Comparison of ENCODE assay signal across 20 mouse cellular contexts in the genomic region with DNA sequence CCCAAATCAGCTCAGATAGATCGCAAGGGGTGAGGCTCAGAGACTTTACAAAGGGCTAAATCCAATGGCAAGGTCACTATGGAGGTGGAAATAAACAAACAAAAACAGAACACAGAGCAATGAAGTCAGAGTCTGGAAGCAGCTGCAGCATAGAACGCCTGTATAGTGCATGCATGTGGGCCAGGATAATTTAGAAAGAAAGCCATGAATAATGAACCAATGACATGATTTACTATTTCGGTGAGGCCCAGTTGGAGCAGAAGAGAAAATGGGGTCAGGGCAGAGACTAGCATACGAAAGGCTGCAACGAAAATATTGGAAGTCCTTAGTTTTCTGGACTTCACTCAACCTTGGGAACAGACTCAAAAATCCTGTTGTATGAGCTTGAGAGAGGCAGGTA.
"Had no signal": no experiment of that assay in that cellular context is flagged by ENCODE, and none has a peak within 500 bp of the region (broad histone marks: within the 10 kb centered on the region; RNA-seq: fewer than 3 reads in every experiment).

No protein-coding gene starts in this region.

- H3K4me1 ChIP-seq: liver, embryonic 15.5 days; lung, embryonic 15.5 days; megakaryocyte, embryonic 14.5 days; midbrain, embryonic 10.5 days; midbrain, embryonic 13.5 days; neural tube, embryonic 13.5 days had no signal

- H3K36me3 ChIP-seq: liver, embryonic 15.5 days; lung, embryonic 15.5 days; midbrain, embryonic 10.5 days; midbrain, embryonic 13.5 days; neural tube, embryonic 13.5 days had no signal

- H3K9ac ChIP-seq: liver, embryonic 15.5 days; lung, embryonic 15.5 days; midbrain, embryonic 13.5 days; neural tube, embryonic 13.5 days had no signal

- H3K27ac ChIP-seq: liver, embryonic 15.5 days; lung, embryonic 15.5 days; midbrain, embryonic 10.5 days; midbrain, embryonic 13.5 days; neural tube, embryonic 13.5 days had no signal

- H3K4me2 ChIP-seq: liver, embryonic 11.5 days; liver, embryonic 15.5 days; lung, embryonic 15.5 days; midbrain, embryonic 13.5 days; neural tube, embryonic 13.5 days had no signal

- ATAC-seq: intestine, embryonic 16.5 days; midbrain, embryonic 13.5 days; midbrain, embryonic 16.5 days had no signal

- H3K4me3 ChIP-seq: liver, embryonic 15.5 days; lung, embryonic 15.5 days; megakaryocyte, embryonic 14.5 days; midbrain, embryonic 10.5 days; midbrain, embryonic 13.5 days; myocyte; neural tube, embryonic 13.5 days had no signal

- H3K9me3 ChIP-seq: liver, embryonic 15.5 days; lung, embryonic 15.5 days; midbrain, embryonic 10.5 days; midbrain, embryonic 13.5 days; neural tube, embryonic 13.5 days had no signal

- DNase-seq: kidney, adult 18-20 months; kidney, postnatal 10 days; kidney, postnatal 4 days; lung, adult 18-20 months; lung, postnatal 10 days; lung, postnatal 36 days; retina, postnatal 1 day; right cerebral cortex, postnatal 25 days; thymus, adult 18-20 months; thymus, postnatal 36 days had no signal

- H3K27me3 ChIP-seq: liver, embryonic 15.5 days; lung, embryonic 15.5 days; megakaryocyte, embryonic 14.5 days; midbrain, embryonic 13.5 days; neural tube, embryonic 13.5 days had no signal
